Mouse (Mus musculus) kidney, adult 11 months (tissue): ENCODE measurements at regions not wholly inside any gene's neighbourhood (a gene's known extent, or its start where the extent isn't known, plus 50 kb on each side); places are given as distances from the start of the nearest gene placed in this dataset.

Experiments
- DNase-seq: peaks from one replicate; pipeline ENCODE4 v3.0.0; 2022

GRCm38 (mm10) chr11:19470648-19471341 lies 452.0 kb upstream of the Meis1 start:
- no peak for DNase-seq

DNA sequence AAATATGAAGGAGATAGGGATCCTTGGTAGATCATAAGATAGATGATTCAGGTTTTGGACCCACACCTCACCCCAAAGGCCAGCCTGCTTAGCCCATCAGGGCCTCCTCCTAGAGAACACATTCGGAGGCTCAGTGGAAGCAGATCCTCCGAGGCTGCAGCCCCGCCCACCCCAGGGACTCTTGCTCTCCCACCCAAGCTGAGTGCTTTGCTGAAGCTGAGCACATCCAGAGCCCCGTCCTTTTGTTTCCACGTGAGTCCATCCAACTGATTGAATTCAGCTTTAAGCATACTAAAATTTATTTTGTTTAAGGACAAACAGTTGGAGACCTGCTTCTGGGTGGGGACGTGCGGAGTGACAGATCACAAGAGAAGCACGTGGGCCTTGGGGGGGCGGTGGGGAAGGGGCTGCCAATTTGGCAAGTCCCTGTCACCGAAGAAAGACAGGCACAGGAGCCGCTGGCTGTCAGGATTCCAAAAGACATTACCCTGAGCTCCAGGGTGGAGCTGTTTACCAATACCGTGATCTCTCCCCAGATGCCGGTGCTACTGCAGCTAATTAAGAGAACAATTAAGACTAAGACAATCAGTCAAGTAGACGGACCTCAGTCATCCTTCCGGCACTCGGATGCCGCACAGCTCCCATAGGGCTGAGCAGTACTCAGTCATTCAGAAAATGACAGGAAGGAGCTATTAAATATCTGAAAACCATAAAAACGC lies 448.9 kb upstream of the Spred2 start:
- DNase-seq, result no peak

DNA sequence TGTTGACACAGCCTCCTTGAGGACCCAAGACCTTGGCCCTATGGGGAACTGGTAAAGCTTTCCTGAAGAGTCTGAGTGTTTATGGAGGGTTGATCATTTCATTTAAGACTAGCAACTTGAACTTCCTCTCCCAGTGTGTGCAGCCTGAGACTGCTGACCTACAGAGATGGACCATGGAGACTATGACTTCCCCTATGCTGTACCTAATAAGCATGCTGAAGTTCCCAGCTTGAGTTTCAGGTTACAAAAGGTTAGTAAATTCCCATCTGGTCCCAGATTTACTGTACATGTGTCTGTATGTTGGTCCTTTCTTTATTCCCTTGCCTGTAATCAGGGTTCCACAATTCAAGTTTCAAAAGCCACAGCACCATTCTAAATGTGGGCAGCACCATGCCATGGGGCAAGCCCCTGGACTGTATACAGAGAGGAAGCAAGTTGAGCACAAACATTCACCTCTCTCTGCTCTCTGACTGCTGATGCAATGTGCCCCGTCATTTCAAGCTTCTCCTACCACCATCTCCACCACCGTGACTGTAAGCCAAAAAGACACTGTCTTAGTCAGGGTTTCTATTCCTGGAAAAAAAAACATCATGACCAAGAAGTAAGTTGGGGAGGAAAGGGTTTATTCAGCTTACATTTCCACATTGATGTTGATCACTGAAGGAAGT lies 431.0 kb upstream of the Spred2 start:
- no peak for DNase-seq

DNA sequence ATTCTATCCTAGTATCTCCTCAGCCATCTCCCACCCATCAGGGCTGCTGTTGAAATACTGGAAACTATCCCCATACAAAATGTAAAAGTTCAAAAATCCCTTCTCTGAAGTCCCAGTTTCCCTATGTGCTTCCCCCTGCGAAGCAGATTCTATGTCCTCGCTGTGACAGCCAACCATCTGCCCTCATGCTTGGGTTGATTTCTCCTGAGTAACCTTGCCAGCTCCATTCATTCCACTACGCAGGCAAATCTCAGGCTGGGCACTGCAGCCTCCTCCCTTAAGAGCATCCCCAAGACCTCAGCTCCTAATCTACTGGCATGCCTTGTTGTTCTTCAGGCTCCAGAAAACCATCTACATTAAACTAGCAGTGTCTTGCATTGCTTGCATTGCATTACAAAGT lies 402.5 kb upstream of the Spred2 start:
- DNase-seq, result no peak

DNA sequence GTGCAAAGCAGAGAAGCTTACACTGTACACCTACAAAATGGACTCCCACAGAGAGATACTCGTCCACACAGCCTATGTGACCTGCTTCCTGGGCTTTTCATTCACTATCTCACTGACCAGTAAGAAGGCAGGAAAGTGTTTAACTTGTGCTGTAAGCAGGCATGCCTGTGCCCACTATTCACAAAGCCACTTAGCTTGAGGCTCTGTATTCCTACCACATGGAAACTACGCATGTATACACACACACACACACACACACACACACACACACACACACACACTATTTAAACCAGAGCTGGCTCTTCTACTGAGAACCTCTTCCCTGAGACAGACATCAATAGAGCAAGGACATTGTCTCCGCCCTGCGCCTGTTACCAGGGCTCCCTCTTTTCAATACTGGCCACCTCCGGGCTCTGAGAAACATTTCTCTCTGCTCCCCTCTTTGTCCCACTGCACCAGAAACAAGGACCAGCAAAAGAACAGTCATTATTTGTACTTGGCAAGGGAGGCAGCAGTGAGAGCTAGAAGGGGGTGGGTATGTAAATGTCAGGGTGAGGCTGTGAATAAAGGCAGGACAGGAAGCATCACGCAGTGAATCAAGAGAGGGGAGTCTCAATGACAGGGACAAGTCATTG lies 400.2 kb upstream of the Spred2 start:
- DNase-seq, result no peak

GRCm38 (mm10) chr11:19529126-19529525 lies 395.0 kb upstream of the Spred2 start:
- no peak for DNase-seq

- DNase-seq, result no peak
Measured at GRCm38 (mm10) chr11:19530652-19531051, 393.5 kb upstream of the Spred2 start.

- DNase-seq, result peak; percentile 30
Measured at GRCm38 (mm10) chr11:19531255-19532003, 392.7 kb upstream of the Spred2 start.

GRCm38 (mm10) chr11:19532867-19533266 lies 391.3 kb upstream of the Spred2 start:
- no peak for DNase-seq

DNA sequence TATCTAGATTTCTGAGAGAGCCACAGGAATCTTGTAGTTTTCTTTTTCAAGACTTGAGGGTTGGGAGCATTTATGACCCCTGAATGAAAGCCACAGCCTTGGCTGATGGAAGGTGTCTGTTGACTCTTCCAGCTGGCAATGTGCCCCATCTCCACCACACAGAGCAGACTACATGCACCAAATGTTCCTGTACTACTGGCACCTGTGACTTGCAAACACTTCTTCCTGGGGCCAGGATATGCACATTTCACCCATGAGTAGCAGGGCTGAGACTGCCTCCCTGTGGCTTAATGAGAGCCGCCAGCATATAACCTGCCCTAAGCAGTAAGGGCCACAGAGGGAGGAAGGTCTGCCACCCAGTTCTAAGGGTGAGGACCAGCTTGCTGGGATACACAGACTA lies 390.5 kb upstream of the Spred2 start:
- DNase-seq, result no peak

GRCm38 (mm10) chr11:19535215-19535614 lies 389.0 kb upstream of the Spred2 start:
- no peak for DNase-seq

GRCm38 (mm10) chr11:19546226-19546625 lies 377.9 kb upstream of the Spred2 start:
- no peak for DNase-seq

GRCm38 (mm10) chr11:19554316-19554946 lies 369.7 kb upstream of the Spred2 start:
- DNase-seq, result no peak

DNA sequence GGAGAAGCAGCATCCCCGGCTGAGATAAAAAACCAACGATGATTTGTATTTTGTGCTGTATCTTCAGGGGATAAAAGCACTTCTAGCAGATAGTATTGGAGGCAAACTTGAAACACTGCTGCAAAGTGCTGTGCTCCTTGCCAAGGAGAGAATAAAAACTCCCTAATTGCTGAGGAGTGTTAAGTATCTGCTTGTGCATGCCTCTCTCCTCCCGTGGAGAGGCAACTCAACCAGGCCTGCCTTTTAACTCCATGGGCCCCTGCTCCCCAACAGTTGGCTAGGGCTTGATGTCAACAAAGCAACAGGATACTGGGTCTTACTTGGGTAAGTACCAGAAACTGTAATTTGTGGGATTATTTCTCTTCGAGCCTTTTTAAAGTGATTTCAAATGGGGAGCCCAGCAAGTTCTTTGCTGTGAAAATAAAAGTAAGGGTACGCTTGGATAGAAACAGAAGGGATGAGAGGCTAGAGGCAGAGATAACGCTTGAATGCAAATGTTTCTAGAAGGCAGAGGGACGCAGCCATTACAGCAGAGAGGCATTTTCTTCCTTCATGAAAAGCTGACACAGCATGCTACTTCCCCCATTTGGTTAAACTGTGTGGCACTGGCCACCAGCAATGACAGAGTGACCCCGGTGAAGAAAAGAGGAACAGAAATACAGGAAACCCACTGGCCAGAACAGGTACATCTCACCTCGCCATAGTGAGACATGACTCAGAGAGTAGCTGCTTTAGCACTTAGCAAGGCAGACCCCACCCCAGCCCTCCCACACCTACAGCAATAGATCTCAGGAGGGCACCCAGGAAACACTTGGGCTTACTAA lies 369.0 kb upstream of the Spred2 start:
- no peak for DNase-seq

GRCm38 (mm10) chr11:19560452-19560851 lies 363.7 kb upstream of the Spred2 start:
- DNase-seq, result no peak

GRCm38 (mm10) chr11:19562668-19563067 lies 361.5 kb upstream of the Spred2 start:
- DNase-seq, result no peak

DNA sequence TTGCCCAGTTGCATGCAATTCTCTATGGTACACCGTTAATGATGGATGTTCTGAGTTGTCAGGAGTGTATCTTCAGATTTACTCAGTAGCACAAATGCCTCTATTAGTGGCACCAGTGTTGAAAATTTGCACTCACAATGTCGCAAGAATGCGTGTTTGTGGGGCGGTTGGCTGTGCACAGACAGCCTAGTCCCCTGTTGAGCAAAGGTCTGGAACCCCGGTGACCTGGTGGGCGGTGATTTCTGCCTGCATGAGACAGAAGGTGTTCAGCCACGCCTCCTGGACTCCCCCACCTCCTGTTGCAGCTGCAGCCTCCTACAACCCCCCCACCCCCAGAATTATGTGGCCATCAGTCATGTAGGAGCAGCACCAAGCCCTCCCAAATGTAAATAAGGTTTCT lies 338.9 kb upstream of the Spred2 start:
- DNase-seq, result no peak

- no peak for DNase-seq
Measured at GRCm38 (mm10) chr11:19592506-19593355, 331.4 kb upstream of the Spred2 start.

DNA sequence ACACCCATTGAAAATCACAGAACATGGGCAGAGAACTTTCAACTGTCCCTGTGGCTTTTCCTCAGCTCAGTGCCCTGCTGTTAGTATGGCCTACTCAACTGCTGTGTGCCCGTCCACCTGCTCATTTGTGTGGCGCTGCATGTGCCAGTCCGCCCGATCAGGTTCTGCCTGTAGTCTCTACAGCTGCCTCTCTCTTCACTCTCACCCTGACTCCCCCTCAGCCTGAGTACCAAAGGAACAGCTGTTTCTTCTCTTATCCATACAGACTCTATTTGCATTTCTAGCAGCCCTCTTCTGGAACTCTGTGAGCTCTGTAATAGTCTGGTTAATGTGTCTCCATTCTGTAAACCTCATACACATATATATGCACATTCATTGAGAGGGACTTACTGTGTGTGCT lies 329.1 kb upstream of the Spred2 start:
- no peak for DNase-seq

- DNase-seq, result no peak
Measured at GRCm38 (mm10) chr11:19596336-19596735, 327.8 kb upstream of the Spred2 start.
